In genomic region chr6:139908997-139909669, GRCm38 (mm10) we compare ENCODE assay signal across 12 mouse cellular contexts.
DNase-seq lines count a peak whose midpoint lies in the region; ATAC-seq lines count a peak whose summit lies in the region.
"Had no signal": no experiment of that assay in that cellular context is flagged by ENCODE, and none has a peak within 500 bp of the region (broad histone marks: within the 10 kb centered on the region; RNA-seq: fewer than 3 reads in every experiment).

No protein-coding gene starts in this region.

- DNase-seq in hindbrain, embryonic 11.5 days (ENCODE audit: low spot score) = no peak
- DNase-seq in urinary bladder, postnatal 14 days (ENCODE audit: low spot score) = peak; percentile 12
- DNase-seq in urinary bladder, adult 2 months (ENCODE audit: low spot score) = no peak
- DNase-seq in left cerebral cortex, postnatal 10 days (ENCODE audit: extremely low spot score in 1 of 2, low spot score in 2 of 2) = no peak
- DNase-seq in right cerebral cortex, adult 18-20 months = no peak
- DNase-seq in cerebellum, postnatal 25 days = no peak
- DNase-seq: forebrain, postnatal 0 days had no signal

- H3K4me3 ChIP-seq in hindbrain, embryonic 13.5 days = no peak overlapping the region
- H3K4me3 ChIP-seq in hindbrain, embryonic 11.5 days (ENCODE audit: low read depth, low read length) = no peak overlapping the region
- H3K4me3 ChIP-seq in intestine, embryonic 15.5 days (replicated peaks) = no peak overlapping the region
- H3K4me3 ChIP-seq: layer of hippocampus, adult 2 months; stomach, embryonic 15.5 days had no signal

- no peak overlapping the region for H3K9ac ChIP-seq in hindbrain, embryonic 13.5 days
- H3K9ac ChIP-seq in hindbrain, embryonic 11.5 days (ENCODE audit: low read depth, low read length) = no peak overlapping the region
- no peak overlapping the region for H3K9ac ChIP-seq in intestine, embryonic 15.5 days
- H3K9ac ChIP-seq: forebrain, postnatal 0 days; stomach, embryonic 15.5 days had no signal

- intact Hi-C loops in left cerebral cortex, postnatal 10 days (cut with DNase I) = no loop called here

- H3K4me1 ChIP-seq in hindbrain, embryonic 13.5 days (replicated peaks) = peaks cover 3% of the 10 kb centered on the region; the same call in 1 of the 2 replicates
- H3K4me1 ChIP-seq in hindbrain, embryonic 11.5 days (replicated peaks; ENCODE audit: control insufficient read depth, insufficient read depth, low read length) = no peaks in the 10 kb centered on the region
- H3K4me1 ChIP-seq in intestine, embryonic 15.5 days (replicated peaks) = no peaks in the 10 kb centered on the region
- H3K4me1 ChIP-seq: stomach, embryonic 15.5 days had no signal

- H3K27me3 ChIP-seq in hindbrain, embryonic 13.5 days = no peaks in the 10 kb centered on the region
- H3K27me3 ChIP-seq in hindbrain, embryonic 11.5 days (ENCODE audit: control insufficient read depth, insufficient read depth, low read length) = no peaks in the 10 kb centered on the region
- no peaks in the 10 kb centered on the region for H3K27me3 ChIP-seq in intestine, embryonic 15.5 days (replicated peaks)
- H3K27me3 ChIP-seq: stomach, embryonic 15.5 days had no signal

- H3K27ac ChIP-seq in hindbrain, embryonic 13.5 days = peak overlapping the region; percentile 15; the same call in 1 of the 2 replicates
- H3K27ac ChIP-seq in hindbrain, embryonic 11.5 days (ENCODE audit: low read depth, low read length) = no peak overlapping the region
- H3K27ac ChIP-seq in intestine, embryonic 15.5 days = no peak overlapping the region
- H3K27ac ChIP-seq: layer of hippocampus, adult 2 months; macrophage; stomach, embryonic 15.5 days had no signal

- 62% methylated on average over 12 of the region's 12 CpGs for WGBS in hindbrain, embryonic 13.5 days
- 71% methylated on average over 12 of the region's 12 CpGs for WGBS in hindbrain, embryonic 11.5 days
- 45% methylated on average over 12 of the region's 12 CpGs for WGBS in intestine, embryonic 15.5 days

- 0 out of 2 replicates have a peak, but pooled peaks have one; percentile 7 for ATAC-seq in hindbrain, embryonic 13.5 days (ENCODE audit: low FRiP score)
- no peak for ATAC-seq in hindbrain, embryonic 11.5 days (ENCODE audit: low FRiP score)
- peak; percentile 67 for ATAC-seq in intestine, embryonic 15.5 days
- ATAC-seq: forebrain, postnatal 0 days had no signal

- no peak overlapping the region for H3K4me2 ChIP-seq in hindbrain, embryonic 13.5 days
- no peak overlapping the region for H3K4me2 ChIP-seq in hindbrain, embryonic 11.5 days (replicated peaks; ENCODE audit: low read depth, low read length)
- H3K4me2 ChIP-seq in intestine, embryonic 15.5 days (replicated peaks) = no peak overlapping the region
- H3K4me2 ChIP-seq: stomach, embryonic 15.5 days had no signal

- no peaks in the 10 kb centered on the region for H3K9me3 ChIP-seq in hindbrain, embryonic 13.5 days
- no peaks in the 10 kb centered on the region for H3K9me3 ChIP-seq in hindbrain, embryonic 11.5 days (ENCODE audit: control insufficient read depth, low read length)
- H3K9me3 ChIP-seq in intestine, embryonic 15.5 days = no peaks in the 10 kb centered on the region
- H3K9me3 ChIP-seq: stomach, embryonic 15.5 days had no signal

- H3K36me3 ChIP-seq in hindbrain, embryonic 13.5 days = no peaks in the 10 kb centered on the region
- H3K36me3 ChIP-seq in hindbrain, embryonic 11.5 days (ENCODE audit: control insufficient read depth, insufficient read depth, low read length) = no peaks in the 10 kb centered on the region
- no peaks in the 10 kb centered on the region for H3K36me3 ChIP-seq in intestine, embryonic 15.5 days
- H3K36me3 ChIP-seq: stomach, embryonic 15.5 days had no signal
